Mouse (Mus musculus): ENCODE measurements at regions not wholly inside any gene's neighbourhood (a gene's known extent, or its start where the extent isn't known, plus 50 kb on each side); places are given as distances from the start of the nearest gene placed in this dataset.

GRCm38 (mm10) chr12:50111246-50112044 is 537.5 kb downstream of the Prkd1 start:
- no peak overlapping the region for H3K4me3 ChIP-seq (ENCODE audit: insufficient read depth, low read length)
- no peak overlapping the region for H3K27ac ChIP-seq (ENCODE audit: insufficient read depth, low read length)
- TF ChIP-seq POLR2A (IDR thresholded peaks at IDR 0.05; ENCODE audit: low read depth, low read length) (no peak), CTCF (IDR thresholded peaks at IDR 0.05; ENCODE audit: borderline replicate concordance, insufficient read depth, low read length) (no peak)
- H3K4me1 ChIP-seq (ENCODE audit: control insufficient read depth, insufficient read depth, low read length), result no peaks in the 10 kb centered on the region

DNA sequence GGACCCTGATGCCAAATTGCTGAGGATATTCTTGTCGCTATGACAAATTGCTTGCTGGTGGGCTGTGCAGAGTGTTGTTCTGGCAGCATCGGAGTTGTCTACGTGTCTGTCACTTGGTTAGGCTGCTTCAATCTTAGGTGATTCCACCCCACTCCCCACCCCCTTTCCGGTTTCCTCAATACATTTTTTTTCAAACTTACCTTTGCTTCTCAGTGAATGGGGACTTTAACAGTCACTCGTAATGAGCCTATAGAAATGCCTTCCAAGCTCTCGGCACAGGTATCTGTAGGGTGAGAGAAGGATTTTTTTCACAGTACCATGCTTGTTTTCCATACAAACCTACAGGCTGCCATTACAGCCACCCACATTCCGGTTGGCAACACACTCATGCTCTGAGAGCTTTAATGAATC is 536.8 kb downstream of the Prkd1 start:
- TF ChIP-seq CTCF (IDR thresholded peaks at IDR 0.05; ENCODE audit: borderline replicate concordance, insufficient read depth, low read length) (no peak), POLR2A (IDR thresholded peaks at IDR 0.05; ENCODE audit: low read depth, low read length) (no peak)
- H3K27ac ChIP-seq (ENCODE audit: insufficient read depth, low read length), result no peak overlapping the region
- no peak overlapping the region for H3K4me3 ChIP-seq (ENCODE audit: insufficient read depth, low read length)
- no peaks in the 10 kb centered on the region for H3K4me1 ChIP-seq (ENCODE audit: control insufficient read depth, insufficient read depth, low read length)

DNA sequence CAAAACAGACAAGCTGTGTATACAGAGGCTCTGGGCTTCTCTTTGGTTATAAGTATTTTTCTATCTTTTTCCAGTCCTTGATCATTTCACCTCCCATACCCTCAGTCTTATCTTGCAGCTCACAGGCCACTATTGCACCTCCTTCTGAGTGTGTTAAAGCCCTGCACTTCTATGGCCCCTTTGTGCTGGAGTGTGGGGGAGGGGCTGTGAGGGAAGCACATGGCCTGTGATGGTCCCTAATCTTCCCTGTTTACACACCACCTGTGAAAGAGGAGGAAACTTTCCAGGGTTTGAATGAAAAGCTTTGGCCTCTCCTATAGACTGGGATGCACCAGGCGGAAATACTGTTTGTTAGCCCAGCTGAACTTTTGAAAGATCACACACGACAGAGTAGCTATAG is 533.0 kb downstream of the Prkd1 start:
- TF ChIP-seq POLR2A (IDR thresholded peaks at IDR 0.05; ENCODE audit: low read depth, low read length), result no peak
- TF ChIP-seq CTCF (IDR thresholded peaks at IDR 0.05; ENCODE audit: borderline replicate concordance, insufficient read depth, low read length), result no peak
- H3K4me3 ChIP-seq (ENCODE audit: insufficient read depth, low read length), result no peak overlapping the region
- no peaks in the 10 kb centered on the region for H3K4me1 ChIP-seq (ENCODE audit: control insufficient read depth, insufficient read depth, low read length)
- no peak overlapping the region for H3K27ac ChIP-seq (ENCODE audit: insufficient read depth, low read length)

DNA sequence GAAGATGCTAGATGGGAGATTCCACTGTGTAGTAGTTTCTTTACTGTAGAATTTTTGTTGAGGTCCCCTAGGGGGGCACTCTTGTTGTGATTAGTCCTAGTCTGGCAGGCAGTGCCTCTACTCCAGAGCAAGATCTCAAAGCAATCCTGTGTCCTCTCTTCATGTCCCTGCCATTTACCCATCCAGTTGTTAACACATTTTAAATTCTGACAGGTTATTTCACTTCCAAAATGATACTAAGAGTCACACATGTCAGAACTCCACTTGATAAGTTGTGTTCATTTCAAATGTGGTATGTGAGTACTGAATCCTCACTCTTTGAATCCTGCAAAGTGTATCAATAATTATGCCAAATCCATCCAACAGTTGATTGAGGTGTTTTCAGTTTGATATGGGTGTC is 530.6 kb downstream of the Prkd1 start:
- no peak overlapping the region for H3K27ac ChIP-seq (ENCODE audit: insufficient read depth, low read length)
- no peaks in the 10 kb centered on the region for H3K4me1 ChIP-seq (ENCODE audit: control insufficient read depth, insufficient read depth, low read length)
- H3K4me3 ChIP-seq (ENCODE audit: insufficient read depth, low read length), result no peak overlapping the region
- TF ChIP-seq POLR2A (IDR thresholded peaks at IDR 0.05; ENCODE audit: low read depth, low read length) (no peak), CTCF (IDR thresholded peaks at IDR 0.05; ENCODE audit: borderline replicate concordance, insufficient read depth, low read length) (no peak)

- TF ChIP-seq POLR2A (IDR thresholded peaks at IDR 0.05; ENCODE audit: low read depth, low read length) (no peak), CTCF (IDR thresholded peaks at IDR 0.05; ENCODE audit: borderline replicate concordance, insufficient read depth, low read length) (no peak)
- H3K27ac ChIP-seq (ENCODE audit: insufficient read depth, low read length), result no peak overlapping the region
- H3K4me1 ChIP-seq (ENCODE audit: control insufficient read depth, insufficient read depth, low read length), result no peaks in the 10 kb centered on the region
- no peak overlapping the region for H3K4me3 ChIP-seq (ENCODE audit: insufficient read depth, low read length)
Observed at GRCm38 (mm10) chr12:50122145-50122544, 526.8 kb downstream of the Prkd1 start.

GRCm38 (mm10) chr12:50122971-50123370 is 525.9 kb downstream of the Prkd1 start:
- Histone ChIP-seq H3K4me3 (ENCODE audit: insufficient read depth, low read length) (no peak overlapping the region), H3K4me1 (ENCODE audit: control insufficient read depth, insufficient read depth, low read length) (no peaks in the 10 kb centered on the region), H3K27ac (ENCODE audit: insufficient read depth, low read length) (no peak overlapping the region)
- TF ChIP-seq POLR2A (IDR thresholded peaks at IDR 0.05; ENCODE audit: low read depth, low read length) (no peak), CTCF (IDR thresholded peaks at IDR 0.05; ENCODE audit: borderline replicate concordance, insufficient read depth, low read length) (no peak)

DNA sequence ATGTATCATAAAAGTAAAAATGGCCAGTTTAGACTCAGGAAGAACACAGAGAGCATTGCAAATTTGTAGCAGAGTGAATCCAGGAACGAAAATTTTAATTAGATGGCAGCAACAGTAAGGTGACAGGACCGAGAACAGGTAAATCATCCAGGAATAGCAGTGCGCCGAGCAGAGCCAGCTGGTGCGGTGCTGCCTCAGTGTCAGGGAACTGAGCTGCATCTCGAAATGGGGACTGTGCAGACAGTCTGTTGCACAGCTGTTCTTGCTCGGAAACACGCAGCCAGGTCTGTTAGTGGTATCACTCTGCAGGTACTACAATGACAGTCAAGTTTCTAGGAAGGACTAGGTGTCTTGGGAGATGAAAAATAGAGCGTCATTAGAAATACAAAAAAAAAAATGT is 490.8 kb downstream of the Prkd1 start:
- no peak for TF ChIP-seq POLR2A (IDR thresholded peaks at IDR 0.05; ENCODE audit: low read depth, low read length)
- TF ChIP-seq CTCF (IDR thresholded peaks at IDR 0.05; ENCODE audit: borderline replicate concordance, insufficient read depth, low read length), result no peak
- Histone ChIP-seq H3K4me1 (ENCODE audit: control insufficient read depth, insufficient read depth, low read length) (no peaks in the 10 kb centered on the region), H3K27ac (ENCODE audit: insufficient read depth, low read length) (no peak overlapping the region), H3K4me3 (ENCODE audit: insufficient read depth, low read length) (no peak overlapping the region)

DNA sequence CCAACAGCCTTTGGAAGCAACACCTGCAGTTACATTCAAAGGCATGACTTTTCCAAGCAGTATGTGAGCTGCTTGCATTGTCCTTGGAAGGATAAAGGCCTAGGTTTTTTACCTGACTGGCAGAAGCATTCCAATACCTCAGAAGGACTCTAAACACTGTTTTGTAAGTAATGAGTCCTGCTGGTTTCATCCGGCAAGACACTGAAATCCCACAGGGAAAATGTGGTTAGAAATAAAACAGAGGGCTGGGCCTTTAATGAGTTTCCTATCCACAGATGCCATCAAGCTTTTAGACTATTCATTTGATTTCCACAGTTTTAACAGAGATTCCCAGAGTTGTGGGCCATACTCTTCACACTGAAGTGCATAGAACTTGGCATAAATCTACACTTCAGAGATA is 461.6 kb downstream of the Prkd1 start:
- no peak overlapping the region for H3K4me3 ChIP-seq (ENCODE audit: insufficient read depth, low read length)
- H3K4me1 ChIP-seq (ENCODE audit: control insufficient read depth, insufficient read depth, low read length), result no peaks in the 10 kb centered on the region
- TF ChIP-seq CTCF (IDR thresholded peaks at IDR 0.05; ENCODE audit: borderline replicate concordance, insufficient read depth, low read length) (no peak), POLR2A (IDR thresholded peaks at IDR 0.05; ENCODE audit: low read depth, low read length) (no peak)
- no peak overlapping the region for H3K27ac ChIP-seq (ENCODE audit: insufficient read depth, low read length)

DNA sequence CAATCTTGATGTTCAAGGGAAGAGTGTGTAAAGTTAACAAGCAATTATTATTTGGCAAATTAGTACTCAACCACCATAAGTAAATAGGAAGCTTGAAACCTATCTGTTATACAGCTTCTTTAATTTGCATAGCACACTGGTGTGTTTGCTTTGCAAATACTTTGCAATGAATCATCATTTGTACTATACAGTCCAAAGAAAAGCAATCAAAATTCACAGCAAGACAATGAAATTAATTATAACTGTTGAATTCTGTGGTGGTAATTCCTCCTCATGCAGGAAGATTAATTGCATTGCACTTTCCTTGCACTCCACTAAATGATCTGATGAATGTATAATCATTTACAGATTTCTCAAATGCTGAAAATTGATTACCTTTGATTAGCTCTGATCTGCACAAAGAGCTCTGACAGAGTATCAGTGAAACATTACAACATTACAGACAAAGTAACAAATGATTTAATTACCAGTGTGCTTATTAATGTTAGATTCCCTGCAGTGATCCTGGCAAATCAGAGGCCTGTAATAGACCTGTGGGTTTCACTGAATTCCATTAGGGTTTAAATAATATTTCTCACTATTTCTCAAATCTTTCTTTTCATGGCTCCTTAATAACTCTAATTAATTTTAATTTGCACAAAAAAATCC is 457.9 kb downstream of the Prkd1 start:
- TF ChIP-seq POLR2A (IDR thresholded peaks at IDR 0.05; ENCODE audit: low read depth, low read length) (no peak), CTCF (IDR thresholded peaks at IDR 0.05; ENCODE audit: borderline replicate concordance, insufficient read depth, low read length) (no peak)
- Histone ChIP-seq H3K4me1 (ENCODE audit: control insufficient read depth, insufficient read depth, low read length) (no peaks in the 10 kb centered on the region), H3K4me3 (ENCODE audit: insufficient read depth, low read length) (no peak overlapping the region), H3K27ac (ENCODE audit: insufficient read depth, low read length) (no peak overlapping the region)
